Mouse (Mus musculus): ENCODE results near the gene Ipo5. TPM values are rescaled to one million over a fixed set of nuclear protein-coding genes. Genes with fewer than 3 reads are reported as not detected.

The Ipo5 gene
- polyA plus RNA-seq, 2 experiments = 41.9 to 48.4 TPM

GRCm38 (mm10) chr14:120877147-120877546, 33.9 kb upstream of the Ipo5 start:
- DNase-seq (ENCODE audit: low read depth in 3 of 3, low spot score in 3 of 3) = no peak
- H3K4me1 ChIP-seq (replicated peaks; ENCODE audit: control insufficient read depth in 2 of 2, insufficient read depth in 2 of 2, low read length in 1 of 2) = 0 out of 4 replicates have a peak, but pooled peaks cover 0 to 4% of the 10 kb centered on the region in 2 experiments
- H3K4me2 ChIP-seq (ENCODE audit: low read depth) = no peak overlapping the region
- ATAC-seq (ENCODE audit: insufficient read depth) = no peak
- no peak overlapping the region for H3K4me3 ChIP-seq (ENCODE audit: insufficient read depth in 1 of 2, low read depth in 2 of 2, low read length in 2 of 2)
- WGBS (ENCODE audit: insufficient replicate concordance) = 33% methylated on average over 10 of the region's 10 CpGs
- no peak for TF ChIP-seq EP300 (IDR thresholded peaks at IDR 0.05; ENCODE audit: low read depth)
- TF ChIP-seq CTCF (IDR thresholded peaks at IDR 0.05; ENCODE audit: low read depth) = no peak
- no peaks in the 10 kb centered on the region for H3K36me3 ChIP-seq (replicated peaks; ENCODE audit: control insufficient read depth, insufficient read depth, low read depth)
- no peak overlapping the region for H3K27ac ChIP-seq
- no peaks in the 10 kb centered on the region for H3K27me3 ChIP-seq (ENCODE audit: control insufficient read depth, insufficient read depth, low read length)
- H3K9me3 ChIP-seq (ENCODE audit: control insufficient read depth, low read length) = no peaks in the 10 kb centered on the region
- no peak overlapping the region for H3K9ac ChIP-seq (replicated peaks)

GRCm38 (mm10) chr14:120879026-120879425, 32.0 kb upstream of the Ipo5 start:
- H3K9me3 ChIP-seq (ENCODE audit: control insufficient read depth, low read length) = no peaks in the 10 kb centered on the region
- no peak for TF ChIP-seq CTCF (IDR thresholded peaks at IDR 0.05; ENCODE audit: low read depth)
- no peaks in the 10 kb centered on the region for H3K36me3 ChIP-seq (replicated peaks; ENCODE audit: control insufficient read depth, insufficient read depth, low read depth)
- no peak for DNase-seq (ENCODE audit: low read depth in 3 of 3, low spot score in 3 of 3)
- no peak overlapping the region for H3K4me2 ChIP-seq (ENCODE audit: low read depth)
- WGBS (ENCODE audit: insufficient replicate concordance) = 76% methylated on average over 2 of the region's 2 CpGs
- no peak overlapping the region for H3K27ac ChIP-seq
- H3K4me1 ChIP-seq (replicated peaks; ENCODE audit: control insufficient read depth in 2 of 2, insufficient read depth in 2 of 2, low read length in 1 of 2) = 0 out of 4 replicates have a peak, but pooled peaks cover 0 to 4% of the 10 kb centered on the region in 2 experiments
- ATAC-seq (ENCODE audit: insufficient read depth) = no peak
- no peak overlapping the region for H3K9ac ChIP-seq (replicated peaks)
- H3K4me3 ChIP-seq (ENCODE audit: insufficient read depth in 1 of 2, low read depth in 2 of 2, low read length in 2 of 2) = no peak overlapping the region
- H3K27me3 ChIP-seq (ENCODE audit: control insufficient read depth, insufficient read depth, low read length) = no peaks in the 10 kb centered on the region

- WGBS (ENCODE audit: insufficient replicate concordance) = 59% methylated on average over 2 of the region's 5 CpGs
- Histone ChIP-seq H3K27me3 (ENCODE audit: control insufficient read depth, insufficient read depth, low read length) (no peaks in the 10 kb centered on the region), H3K4me2 (ENCODE audit: low read depth) (no peak overlapping the region), H3K36me3 (replicated peaks; ENCODE audit: control insufficient read depth, insufficient read depth, low read depth) (no peaks in the 10 kb centered on the region), H3K9ac (replicated peaks) (no peak overlapping the region), H3K4me1 (replicated peaks; ENCODE audit: control insufficient read depth in 2 of 2, insufficient read depth in 2 of 2, low read length in 1 of 2) (0 out of 4 replicates have a peak, but pooled peaks cover 0 to 4% of the 10 kb centered on the region in 2 experiments), H3K27ac (no peak overlapping the region), H3K9me3 (ENCODE audit: control insufficient read depth, low read length) (no peaks in the 10 kb centered on the region), H3K4me3 (ENCODE audit: insufficient read depth in 1 of 2, low read depth in 2 of 2, low read length in 2 of 2) (no peak overlapping the region)
- ATAC-seq (ENCODE audit: insufficient read depth) = no peak
- TF ChIP-seq CTCF (IDR thresholded peaks at IDR 0.05; ENCODE audit: low read depth) (no peak), EP300 (IDR thresholded peaks at IDR 0.05; ENCODE audit: low read depth) (no peak)
- DNase-seq (ENCODE audit: low read depth in 3 of 3, low spot score in 3 of 3) = no peak
Observed at GRCm38 (mm10) chr14:120880601-120881000, 30.4 kb upstream of the Ipo5 start.

- H3K4me2 ChIP-seq (ENCODE audit: low read depth) = no peak overlapping the region
- ATAC-seq (ENCODE audit: insufficient read depth) = no peak
- H3K9ac ChIP-seq (replicated peaks) = no peak overlapping the region
- TF ChIP-seq CTCF (IDR thresholded peaks at IDR 0.05; ENCODE audit: low read depth) (no peak), EP300 (IDR thresholded peaks at IDR 0.05; ENCODE audit: low read depth) (no peak)
- H3K4me3 ChIP-seq (ENCODE audit: insufficient read depth in 1 of 2, low read depth in 2 of 2, low read length in 2 of 2) = no peak overlapping the region
- DNase-seq (ENCODE audit: low read depth in 3 of 3, low spot score in 3 of 3) = no peak
- 67% methylated on average over 9 of the region's 9 CpGs for WGBS (ENCODE audit: insufficient replicate concordance)
- H3K9me3 ChIP-seq (ENCODE audit: control insufficient read depth, low read length) = no peaks in the 10 kb centered on the region
- 0 out of 4 replicates have a peak, but pooled peaks cover 0 to 4% of the 10 kb centered on the region in 2 experiments for H3K4me1 ChIP-seq (replicated peaks; ENCODE audit: control insufficient read depth in 2 of 2, insufficient read depth in 2 of 2, low read length in 1 of 2)
- no peaks in the 10 kb centered on the region for H3K36me3 ChIP-seq (replicated peaks; ENCODE audit: control insufficient read depth, insufficient read depth, low read depth)
- H3K27me3 ChIP-seq (ENCODE audit: control insufficient read depth, insufficient read depth, low read length) = no peaks in the 10 kb centered on the region
- H3K27ac ChIP-seq = no peak overlapping the region
Observed at GRCm38 (mm10) chr14:120881054-120881453, 30.0 kb upstream of the Ipo5 start.

GRCm38 (mm10) chr14:120888681-120889080, 22.3 kb upstream of the Ipo5 start:
- TF ChIP-seq CTCF (IDR thresholded peaks at IDR 0.05; ENCODE audit: low read depth) (no peak), EP300 (IDR thresholded peaks at IDR 0.05; ENCODE audit: low read depth) (no peak)
- Histone ChIP-seq H3K9me3 (ENCODE audit: control insufficient read depth, low read length) (no peaks in the 10 kb centered on the region), H3K36me3 (replicated peaks; ENCODE audit: control insufficient read depth, insufficient read depth, low read depth) (no peaks in the 10 kb centered on the region), H3K27me3 (ENCODE audit: control insufficient read depth, insufficient read depth, low read length) (no peaks in the 10 kb centered on the region), H3K4me1 (replicated peaks; ENCODE audit: control insufficient read depth in 2 of 2, insufficient read depth in 2 of 2, low read length in 1 of 2) (no peaks in the 10 kb centered on the region), H3K4me3 (ENCODE audit: insufficient read depth in 1 of 2, low read depth in 2 of 2, low read length in 2 of 2) (no peak overlapping the region), H3K27ac (no peak overlapping the region), H3K4me2 (ENCODE audit: low read depth) (no peak overlapping the region), H3K9ac (replicated peaks) (no peak overlapping the region)
- no peak for ATAC-seq (ENCODE audit: insufficient read depth)
- DNase-seq (ENCODE audit: low read depth in 3 of 3, low spot score in 3 of 3) = no peak
- WGBS (ENCODE audit: insufficient replicate concordance) = 71% methylated on average over 11 of the region's 11 CpGs
